Mouse (Mus musculus): ENCODE measurements around the gene Neil1.
A peak's percentile ranks its signal among the peaks of the same experiment; 100 is the strongest.

Gene Neil1

GRCm38 (mm10) chr9:57148144-57148878 lies at the start of gene Neil1:
Neil1 (minus strand) TSS chr9:57148305.
- DNase-seq (ENCODE audit: low spot score): peak; percentile 59

DNA sequence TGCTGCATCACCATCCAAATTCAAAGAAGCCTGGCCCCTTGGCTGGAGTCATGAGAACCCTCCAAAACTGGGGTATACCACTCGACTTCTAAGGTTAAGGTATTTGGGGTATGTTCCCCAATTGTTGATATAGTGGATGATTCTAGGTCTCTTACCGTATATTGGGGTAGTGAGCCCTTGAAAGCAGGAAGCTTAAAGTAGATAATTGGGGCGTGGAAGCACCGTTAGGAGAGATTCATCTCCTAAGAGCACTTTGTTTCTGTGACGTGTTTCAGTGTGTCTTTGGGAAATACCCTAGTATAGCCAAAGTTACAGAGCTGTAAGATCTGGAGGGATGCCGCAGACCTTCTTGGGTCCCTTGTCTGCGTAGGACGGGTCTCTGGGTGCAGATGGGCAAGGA lies 49.3 kb upstream of the Neil1 start:
- no peak for DNase-seq (ENCODE audit: low spot score)

DNA sequence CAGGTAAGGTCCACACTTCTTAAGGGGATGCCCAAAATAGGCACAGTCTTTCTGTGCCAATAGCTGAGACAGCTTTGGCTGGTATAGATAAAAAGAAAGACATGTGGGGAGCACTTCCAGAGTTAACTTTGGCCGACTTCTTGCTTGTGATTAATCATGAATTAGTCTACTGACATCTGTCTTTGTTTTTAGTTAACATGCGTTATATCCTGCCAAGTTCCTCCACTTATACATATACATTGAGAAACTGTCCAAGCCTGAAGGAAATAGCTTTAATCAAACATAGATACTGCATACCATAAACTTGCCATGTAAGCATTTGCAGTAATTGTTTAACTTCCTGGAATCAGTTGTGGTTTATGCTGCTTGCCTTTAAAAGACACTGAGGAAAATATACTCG lies 48.6 kb upstream of the Neil1 start:
- no peak for DNase-seq (ENCODE audit: low spot score)

DNA sequence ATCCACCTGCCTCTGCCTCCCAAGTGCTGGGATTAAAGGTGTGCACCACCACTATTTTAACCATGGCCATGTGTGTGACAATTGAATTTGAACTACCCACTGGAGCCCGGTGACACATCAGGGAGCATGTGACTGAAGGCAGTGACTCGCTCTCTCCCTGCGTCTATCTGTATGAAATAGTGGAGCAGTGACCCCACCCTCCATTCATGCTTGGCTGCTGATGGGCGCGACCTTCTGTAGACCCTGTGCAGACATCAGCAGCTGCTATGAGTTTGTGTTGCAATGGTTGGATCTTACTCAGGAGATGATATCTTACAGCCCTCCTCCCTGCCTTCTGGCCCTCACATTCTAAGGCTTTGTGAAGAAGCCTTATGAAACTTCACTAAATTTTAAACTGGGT lies 20.3 kb upstream of the Neil1 start:
- no peak for DNase-seq (ENCODE audit: low spot score)

- DNase-seq (ENCODE audit: low spot score): no peak
Observed at GRCm38 (mm10) chr9:57166173-57166572, 18.1 kb upstream of the Neil1 start.

GRCm38 (mm10) chr9:57163137-57163536 lies 15.0 kb upstream of the Neil1 start:
- DNase-seq (ENCODE audit: low spot score): no peak

DNA sequence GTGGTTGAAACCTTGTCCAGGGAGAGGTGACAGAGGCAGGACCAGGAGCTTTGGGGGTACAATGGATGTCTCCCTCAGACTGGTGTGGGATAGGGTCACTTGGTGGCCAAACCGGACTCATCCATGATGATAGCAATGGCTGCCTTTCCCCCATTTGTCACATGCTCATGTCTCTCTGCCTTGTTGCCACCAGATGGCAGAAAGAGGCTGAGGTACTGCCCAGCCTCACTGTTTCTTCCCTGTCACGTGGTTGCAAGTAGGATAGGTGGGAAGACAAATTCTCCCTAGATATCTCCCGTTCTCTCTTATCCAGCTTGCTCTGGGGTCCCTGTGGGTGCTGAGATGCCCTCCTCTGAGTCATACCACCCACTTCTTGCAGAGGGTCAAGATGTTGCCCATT lies 14.4 kb upstream of the Neil1 start:
- DNase-seq (ENCODE audit: low spot score): no peak

DNA sequence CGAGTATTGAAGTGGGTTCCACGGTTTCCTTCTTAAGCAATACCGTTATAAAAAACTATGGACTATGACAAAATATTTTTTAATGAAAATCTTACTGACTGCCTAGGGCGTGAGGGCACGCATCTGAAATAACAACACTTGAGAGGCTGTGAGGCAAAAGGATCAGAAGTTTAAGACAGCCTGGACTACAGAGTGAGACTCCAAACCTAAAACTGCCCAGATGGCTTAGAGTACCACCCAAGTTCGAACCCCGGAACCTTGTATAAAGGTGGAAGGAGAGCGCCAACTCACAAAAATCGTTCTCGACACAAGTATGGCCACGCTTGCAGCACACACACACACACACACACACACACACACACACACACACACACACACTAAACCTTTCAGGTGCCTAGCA lies 10.4 kb upstream of the Neil1 start:
- DNase-seq (ENCODE audit: low spot score): no peak

- DNase-seq (ENCODE audit: low spot score): peak; percentile 69
Observed at GRCm38 (mm10) chr9:57158013-57158470, 9.9 kb upstream of the Neil1 start, which contains the start of gene Commd4. Commd4 (minus strand) TSS chr9:57158331.

GRCm38 (mm10) chr9:57157499-57157898 lies 9.4 kb upstream of the Neil1 start:
- DNase-seq (ENCODE audit: low spot score): no peak

- DNase-seq (ENCODE audit: low spot score): no peak
Observed at GRCm38 (mm10) chr9:57156823-57157222, 8.7 kb upstream of the Neil1 start.

GRCm38 (mm10) chr9:57156383-57156782 lies 8.3 kb upstream of the Neil1 start:
- no peak for DNase-seq (ENCODE audit: low spot score)

DNA sequence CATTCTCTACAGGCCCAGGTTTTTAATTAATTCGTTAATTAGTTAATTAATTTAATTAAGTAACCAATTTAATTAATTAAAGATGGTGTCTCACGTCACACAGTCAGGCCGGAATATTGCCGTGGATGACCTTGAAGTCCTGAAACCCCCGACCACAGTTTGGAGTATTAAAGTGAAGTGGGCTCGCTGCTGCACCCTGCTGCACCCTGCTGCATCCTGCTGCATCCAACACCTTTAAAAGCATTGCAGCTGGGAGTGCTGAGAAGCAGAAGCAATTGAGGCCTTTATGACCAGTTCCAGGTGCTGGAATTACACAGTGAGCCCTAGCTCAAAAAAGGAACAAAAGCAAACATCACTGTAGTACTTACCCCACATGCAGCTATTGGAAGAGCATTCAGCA lies 4.2 kb upstream of the Neil1 start:
- no peak for DNase-seq (ENCODE audit: low spot score)

- no peak for DNase-seq (ENCODE audit: low spot score)
Observed at GRCm38 (mm10) chr9:57150192-57150591, 2.1 kb upstream of the Neil1 start.

GRCm38 (mm10) chr9:57149021-57149420 lies 916 bp upstream of the Neil1 start:
- DNase-seq (ENCODE audit: low spot score): no peak

GRCm38 (mm10) chr9:57147205-57148143 lies 631 bp downstream of the Neil1 start:
- no peak for DNase-seq (ENCODE audit: low spot score)

DNA sequence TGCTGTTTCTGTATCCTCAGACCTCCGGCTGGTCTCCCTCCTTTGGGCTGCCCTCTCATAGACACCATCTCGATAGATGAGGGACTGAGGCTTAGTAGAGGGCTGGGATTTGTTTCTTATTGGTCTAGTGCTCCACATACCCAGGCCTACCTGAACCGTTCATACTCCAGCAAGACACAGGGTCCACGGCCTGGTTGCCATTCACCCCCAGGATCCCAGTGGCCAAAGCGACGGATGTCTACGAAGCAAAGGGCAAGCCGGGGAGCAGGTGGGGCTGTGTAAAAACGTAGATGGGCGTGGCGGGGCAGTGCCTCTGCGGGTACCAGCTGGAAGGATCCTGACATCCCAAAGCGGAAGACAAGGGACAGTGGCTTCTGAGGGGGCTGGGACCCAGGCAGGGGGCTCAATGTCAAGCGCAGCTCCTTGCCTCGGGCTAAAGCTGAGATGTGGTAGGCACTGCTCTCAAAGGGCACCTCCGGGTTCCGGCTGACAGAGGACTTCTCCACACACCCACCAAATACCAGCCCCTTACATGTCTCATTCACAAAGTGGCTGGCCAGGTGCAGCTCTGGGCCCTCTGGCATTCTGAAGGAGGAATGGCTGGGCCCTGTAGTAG lies 1.5 kb downstream of the Neil1 start:
- no peak for DNase-seq (ENCODE audit: low spot score)

- DNase-seq (ENCODE audit: low spot score): no peak
Observed at GRCm38 (mm10) chr9:57144830-57145229, 3.3 kb downstream of the Neil1 start.

- DNase-seq (ENCODE audit: low spot score): no peak
Observed at GRCm38 (mm10) chr9:57143212-57143611, 4.9 kb downstream of the Neil1 start.

DNA sequence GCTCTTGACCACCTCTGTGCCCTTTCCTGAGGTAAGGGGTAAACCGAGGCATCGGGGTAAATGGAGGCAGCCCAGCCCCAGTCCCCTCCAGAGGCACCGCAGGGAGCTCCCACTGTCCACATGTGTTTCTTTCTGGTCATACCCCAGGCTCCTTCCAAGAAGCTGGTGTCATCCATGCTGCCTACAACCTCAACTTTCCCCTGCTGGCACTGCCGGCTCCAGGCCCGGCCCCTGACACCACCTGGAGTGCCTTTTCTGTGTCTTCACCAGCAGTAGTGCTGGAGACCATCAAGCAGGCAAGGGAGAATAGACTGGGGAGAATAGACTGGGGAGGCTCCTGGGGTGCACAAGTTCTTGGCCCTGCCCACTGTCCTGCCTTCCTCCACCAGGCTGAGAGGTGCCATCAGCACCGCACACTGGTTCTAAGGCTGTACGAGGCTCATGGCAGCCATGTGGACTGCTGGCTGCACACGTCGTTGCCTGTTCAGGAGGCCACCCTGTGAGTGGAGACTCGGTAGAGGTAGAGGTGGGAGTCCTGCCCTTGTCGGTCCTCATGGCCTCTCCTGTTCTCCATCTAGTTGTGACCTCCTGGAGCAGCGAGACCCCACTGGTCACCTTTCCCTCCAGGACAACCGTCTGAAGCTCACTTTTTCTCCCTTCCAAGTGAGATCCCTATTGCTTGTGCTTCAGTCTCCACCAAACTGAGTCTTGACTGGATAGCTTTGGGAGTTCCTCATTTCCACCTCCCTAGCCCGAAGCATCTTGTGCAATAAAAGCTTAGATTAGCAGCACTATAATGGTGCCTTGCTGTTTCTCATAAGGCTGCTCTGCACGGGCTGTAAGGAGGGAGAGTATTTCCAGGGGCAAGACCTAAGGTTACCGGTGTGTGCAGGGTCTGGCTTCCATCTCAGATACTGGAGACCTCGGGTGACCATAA lies 6.4 kb downstream of the Neil1 start:
- no peak for DNase-seq (ENCODE audit: low spot score)

DNA sequence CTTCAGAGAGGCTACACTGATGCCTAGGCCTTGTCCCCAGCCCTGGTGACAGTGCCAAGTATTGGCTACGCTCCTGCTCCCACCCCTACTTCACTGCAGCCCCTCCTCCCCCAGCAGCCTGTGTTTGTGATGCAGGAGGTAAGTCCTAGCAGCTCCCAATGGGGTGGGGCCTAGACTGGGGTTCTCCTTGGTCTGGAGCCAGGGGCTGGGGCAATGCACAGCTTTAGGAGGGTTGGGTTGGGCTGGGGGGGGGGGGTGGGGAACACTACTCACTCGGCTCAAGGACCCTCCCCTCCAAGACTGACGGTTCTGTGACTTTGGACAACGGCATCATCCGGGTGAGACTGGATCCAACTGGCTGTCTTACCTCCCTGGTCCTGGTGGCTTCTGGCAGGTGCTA lies 8.5 kb downstream of the Neil1 start:
- no peak for DNase-seq (ENCODE audit: low spot score)

Measured in ovary, postnatal 10 days (tissue).